14 mouse cellular contexts compared by ENCODE assay signal in genomic region chr6:128397574-128398261, GRCm38 (mm10). TPM values are rescaled to one million over a fixed set of nuclear protein-coding genes. Genes with fewer than 3 reads are reported as not detected.
DNase-seq lines count a peak whose midpoint lies in the region; ATAC-seq and TF ChIP-seq lines count a peak whose summit lies in the region.
"Had no signal": no experiment of that assay in that cellular context is flagged by ENCODE, and none has a peak within 500 bp of the region (broad histone marks: within the 10 kb centered on the region; RNA-seq: fewer than 3 reads in every experiment).

No protein-coding gene starts in this region.

- peak; percentile 35 for DNase-seq in Muller cell, postnatal 12 days (ENCODE audit: inconsistent ontology term)
- peak; percentile 86 for DNase-seq in adrenal gland, postnatal 14 days
- peak; percentile 87 for DNase-seq in kidney, adult 2 months
- DNase-seq in liver: peak; percentile 42
- DNase-seq in heart, adult 18-20 months: no peak
- no peak for DNase-seq in forebrain, embryonic 14.5 days (ENCODE audit: low spot score)
- DNase-seq in embryo, embryonic 10.5 days (ENCODE audit: low spot score): no peak
- DNase-seq in retina, embryonic 14.5 days (ENCODE audit: low spot score): no peak

- no peaks in the 10 kb centered on the region for H3K27me3 ChIP-seq in kidney, adult 2 months (replicated peaks; ENCODE audit: control insufficient read depth, insufficient read depth, low read length)
- no peaks in the 10 kb centered on the region for H3K27me3 ChIP-seq in forebrain, embryonic 14.5 days (replicated peaks; ENCODE audit: control insufficient read depth, insufficient read depth, low read length)
- H3K27me3 ChIP-seq: heart, embryonic 15.5 days; hindbrain, embryonic 13.5 days; limb, embryonic 15.5 days had no signal

- H3K9me3 ChIP-seq in forebrain, embryonic 14.5 days (replicated peaks; ENCODE audit: control insufficient read depth, low read length): no peaks in the 10 kb centered on the region
- H3K9me3 ChIP-seq: heart, embryonic 15.5 days; hindbrain, embryonic 13.5 days; limb, embryonic 15.5 days had no signal

- H3K9ac ChIP-seq in forebrain, embryonic 14.5 days (ENCODE audit: low read length): no peak overlapping the region
- H3K9ac ChIP-seq: heart, embryonic 15.5 days; hindbrain, embryonic 13.5 days; limb, embryonic 15.5 days had no signal

- H3K4me3 ChIP-seq in kidney, adult 2 months (ENCODE audit: insufficient read depth, low read depth, low read length): no peak overlapping the region
- H3K4me3 ChIP-seq in forebrain, embryonic 14.5 days (ENCODE audit: low read depth, low read length): no peak overlapping the region
- H3K4me3 ChIP-seq: heart, embryonic 15.5 days; hindbrain, embryonic 13.5 days; limb, embryonic 15.5 days had no signal

- no peak overlapping the region for H3K27ac ChIP-seq in kidney, adult 2 months (ENCODE audit: insufficient read depth, low read depth, low read length)
- no peak overlapping the region for H3K27ac ChIP-seq in forebrain, embryonic 14.5 days (ENCODE audit: low read depth, low read length)
- H3K27ac ChIP-seq: heart, embryonic 15.5 days; hindbrain, embryonic 13.5 days; limb, embryonic 15.5 days had no signal

- ATAC-seq in forebrain, embryonic 14.5 days: no peak

- 49% methylated on average over 7 of the region's 7 CpGs for WGBS in kidney, adult 2 months
- WGBS in forebrain, embryonic 14.5 days: 84% methylated on average over 7 of the region's 7 CpGs

- H3K4me2 ChIP-seq in forebrain, embryonic 14.5 days (ENCODE audit: low read length): no peak overlapping the region
- H3K4me2 ChIP-seq: heart, embryonic 15.5 days; hindbrain, embryonic 13.5 days; limb, embryonic 15.5 days had no signal

- no peak for TF ChIP-seq CTCF in kidney, adult 2 months (conservative IDR thresholded peaks at IDR 0.05; ENCODE audit: insufficient read depth, insufficient read length, low read depth, low read length)

- TF ChIP-seq POLR2A in kidney, adult 2 months (IDR thresholded peaks at IDR 0.05; ENCODE audit: low read depth, low read length): no peak

- no peaks in the 10 kb centered on the region for H3K36me3 ChIP-seq in kidney, adult 2 months (ENCODE audit: control insufficient read depth, insufficient read depth, low read length)
- H3K36me3 ChIP-seq in forebrain, embryonic 14.5 days (ENCODE audit: control insufficient read depth, insufficient read depth, low read length): no peaks in the 10 kb centered on the region
- H3K36me3 ChIP-seq: heart, embryonic 15.5 days; hindbrain, embryonic 13.5 days; limb, embryonic 15.5 days had no signal

- peaks cover 3% of the 10 kb centered on the region; the same call in 1 of the 2 replicates for H3K4me1 ChIP-seq in kidney, adult 2 months (ENCODE audit: control insufficient read depth, insufficient read depth, low read length)
- no peaks in the 10 kb centered on the region for H3K4me1 ChIP-seq in forebrain, embryonic 14.5 days (ENCODE audit: control insufficient read depth, insufficient read depth, low read length)

RNA-seq across cellular contexts. Expression of gene Nrip2, which starts 1.4 kb away (rescaled TPM):
- total RNA-seq in adrenal gland, postnatal 14 days (2021): 2.7 and 2.9 TPM in 2 replicates
- 4.9 and 6.5 TPM in 2 replicates for polyA plus RNA-seq in kidney, adult 2 months (2012; rRNA removed)
- 1 to 10 TPM; 1.3 TPM for total RNA-seq in heart, adult 18-20 months (2021)
- 4.7 TPM in 2 replicates for polyA plus RNA-seq in forebrain, embryonic 14.5 days (2014; fragmentation: Nextera tagmentation; extraction: Ambion mirVana)

RNA-seq across cellular contexts. Expression of gene Gm44596, which starts 22.4 kb away (rescaled TPM):
- not detected in 2 replicates for total RNA-seq in adrenal gland, postnatal 14 days (2021)
- not detected in 2 replicates for polyA plus RNA-seq in kidney, adult 2 months (2012; rRNA removed)
- not detected for total RNA-seq in heart, adult 18-20 months (2021)
- not detected in 2 replicates for polyA plus RNA-seq in forebrain, embryonic 14.5 days (2014; fragmentation: Nextera tagmentation; extraction: Ambion mirVana)
- total RNA-seq: common myeloid progenitor, adult 5-6 weeks; layer of hippocampus, postnatal 14 days had no signal
- polyA plus RNA-seq: heart, embryonic 15.5 days; hindbrain, embryonic 13.5 days; limb, embryonic 15.5 days; spleen, adult 2 months had no signal

RNA-seq across cellular contexts. Expression of gene Tex52, which starts 22.5 kb away (rescaled TPM):
- total RNA-seq in adrenal gland, postnatal 14 days (2021): not detected in 2 replicates
- polyA plus RNA-seq in kidney, adult 2 months (2012; rRNA removed): not detected in 2 replicates
- not detected for total RNA-seq in heart, adult 18-20 months (2021)
- 0.32 and 0.61 TPM in 2 replicates for polyA plus RNA-seq in forebrain, embryonic 14.5 days (2014; fragmentation: Nextera tagmentation; extraction: Ambion mirVana)
- total RNA-seq: common myeloid progenitor, adult 5-6 weeks had no signal

RNA-seq across cellular contexts. Expression of gene Itfg2, which starts 27.0 kb away (rescaled TPM):
- 21.6 and 35.8 TPM in 2 replicates for total RNA-seq in adrenal gland, postnatal 14 days (2021)
- 19.0 and 23.5 TPM in 2 replicates for polyA plus RNA-seq in kidney, adult 2 months (2012; rRNA removed)
- total RNA-seq in heart, adult 18-20 months (2021): 10 to 100 TPM; 17.0 to 22.0 TPM
- polyA plus RNA-seq in forebrain, embryonic 14.5 days (2014; fragmentation: Nextera tagmentation; extraction: Ambion mirVana): 28.0 and 32.1 TPM in 2 replicates

RNA-seq across cellular contexts. Expression of gene Foxm1, which starts 35.0 kb away (rescaled TPM):
- total RNA-seq in adrenal gland, postnatal 14 days (2021): 15.0 and 16.7 TPM in 2 replicates
- polyA plus RNA-seq in kidney, adult 2 months (2012; rRNA removed): 2.4 and 3.7 TPM in 2 replicates
- total RNA-seq in heart, adult 18-20 months (2021): under 1 TPM; 0.52 to 0.98 TPM
- 18.4 and 21.5 TPM in 2 replicates for polyA plus RNA-seq in forebrain, embryonic 14.5 days (2014; fragmentation: Nextera tagmentation; extraction: Ambion mirVana)

Comparison
In these comparisons a context has a peak if more than half of its experiments do, and no peak if none do; other contexts are left out.
1. DNase-seq: peak in Muller cell, postnatal 12 days (single experiment), adrenal gland, postnatal 14 days (single experiment), kidney, adult 2 months (single experiment) and liver (single experiment); none in heart, adult 18-20 months (0 of 2), forebrain, embryonic 14.5 days (single experiment), embryo, embryonic 10.5 days (single experiment) and retina, embryonic 14.5 days (single experiment).